Mouse (Mus musculus) neural tube, embryonic 15.5 days (tissue): ENCODE data around the gene Cbx7. TPM values are rescaled to one million over a fixed set of nuclear protein-coding genes. Genes with fewer than 3 reads are reported as not detected.

Experiments used
- ATAC-seq: fragments of 200-750 bp; cut with Nextera tagmentation; 2 replicates; pipeline ENCODE4 v1.8.0; 2017; ENCODE audit warnings: mild to moderate bottlenecking, moderate TSS enrichment, moderate library complexity; ENCODE audit not compliant: low FRiP score
- H3K27ac ChIP-seq: fragments of 300-500 bp; sonication (generic); replicated peaks from 2 replicates; pipeline ENCODE4 v1.5.1; 2015; ENCODE audit warnings: mild to moderate bottlenecking, inconsistent platforms
- H3K27me3 ChIP-seq: fragments of 300-500 bp; sonication (generic); replicated peaks from 2 replicates; pipeline ENCODE4 v1.6.1; 2015; ENCODE audit warnings: inconsistent platforms
- H3K36me3 ChIP-seq: fragments of 300-500 bp; sonication (generic); 2 replicates; pipeline ENCODE4 v1.6.1; 2015; ENCODE audit warnings: inconsistent platforms
- H3K4me1 ChIP-seq: fragments of 300-500 bp; sonication (generic); 2 replicates; pipeline ENCODE4 v1.6.1; 2015; ENCODE audit warnings: inconsistent platforms
- H3K4me2 ChIP-seq: fragments of 300-500 bp; sonication (generic); 2 replicates; pipeline ENCODE4 v1.6.1; 2015; ENCODE audit warnings: inconsistent platforms, mild to moderate bottlenecking, moderate library complexity
- H3K4me3 ChIP-seq: fragments of 300-500 bp; sonication (generic); replicated peaks from 2 replicates; pipeline ENCODE4 v1.5.1; 2015; ENCODE audit warnings: mild to moderate bottlenecking, inconsistent platforms
- H3K9ac ChIP-seq: fragments of 300-500 bp; sonication (generic); replicated peaks from 2 replicates; pipeline ENCODE4 v1.6.1; 2015; ENCODE audit warnings: mild to moderate bottlenecking, inconsistent platforms
- H3K9me3 ChIP-seq: fragments of 300-500 bp; sonication (generic); replicated peaks from 2 replicates; pipeline ENCODE4 v1.6.1; 2016; ENCODE audit warnings: inconsistent platforms
- WGBS: fragments of 180-500 bp; shearing (Covaris S2); methylation state at CpG from one replicate; pipeline ENCODE4 v1.1.7; 2015; ENCODE audit warnings: mixed read lengths; 5-methylcytosine and 5-hydroxymethylcytosine counted together
- polyA plus RNA-seq: library from polyadenylated mRNA; unstranded; fragments of >200 nt; fragmentation: Nextera tagmentation; extraction: Ambion mirVana; gene quantifications from 2 replicates; pipeline ENCODE4 v1.2.1, GENCODE M21; 2015

Gene Cbx7
- polyA plus RNA-seq, 1 experiment from 2014 or later: 4.6 TPM

DNA sequence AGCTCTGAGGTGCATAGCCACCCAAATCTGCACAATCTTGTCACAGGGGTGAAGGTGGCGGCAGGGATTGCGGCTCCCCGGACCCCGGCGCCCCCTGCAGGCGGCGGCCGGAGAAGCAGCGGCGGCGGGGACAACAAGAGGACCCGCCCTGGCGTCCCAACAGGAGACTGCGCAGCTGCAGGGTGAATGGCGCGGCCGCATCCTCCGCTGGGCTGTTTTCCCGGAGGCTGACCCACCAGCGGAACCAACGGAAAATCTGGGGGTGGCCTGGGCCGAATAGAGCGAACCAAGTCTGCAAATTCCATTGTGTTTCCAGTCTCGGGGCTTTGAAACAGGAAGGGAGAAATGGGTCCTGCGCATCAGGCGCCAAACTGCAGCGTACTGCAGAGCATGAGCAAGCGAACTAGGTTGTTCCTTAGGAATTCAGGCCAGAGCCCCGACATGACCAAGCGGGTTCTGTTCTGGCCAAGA is 87.5 kb downstream of the Cbx7 start:
- peak; percentile 93 for ATAC-seq
- H3K9ac ChIP-seq: peak overlapping the region; percentile 69
- peak overlapping the region; percentile 66 for H3K4me2 ChIP-seq
- WGBS: 0% methylated on average over 30 of the region's 30 CpGs
- H3K36me3 ChIP-seq: no peaks in the 10 kb centered on the region
- H3K4me3 ChIP-seq: peak overlapping the region; percentile 47
- H3K9me3 ChIP-seq: no peaks in the 10 kb centered on the region
- H3K27me3 ChIP-seq: no peaks in the 10 kb centered on the region
- peak overlapping the region; percentile 97 for H3K27ac ChIP-seq
- H3K4me1 ChIP-seq: peaks cover 15% of the 10 kb centered on the region; the same call in 1 of the 2 replicates

DNA sequence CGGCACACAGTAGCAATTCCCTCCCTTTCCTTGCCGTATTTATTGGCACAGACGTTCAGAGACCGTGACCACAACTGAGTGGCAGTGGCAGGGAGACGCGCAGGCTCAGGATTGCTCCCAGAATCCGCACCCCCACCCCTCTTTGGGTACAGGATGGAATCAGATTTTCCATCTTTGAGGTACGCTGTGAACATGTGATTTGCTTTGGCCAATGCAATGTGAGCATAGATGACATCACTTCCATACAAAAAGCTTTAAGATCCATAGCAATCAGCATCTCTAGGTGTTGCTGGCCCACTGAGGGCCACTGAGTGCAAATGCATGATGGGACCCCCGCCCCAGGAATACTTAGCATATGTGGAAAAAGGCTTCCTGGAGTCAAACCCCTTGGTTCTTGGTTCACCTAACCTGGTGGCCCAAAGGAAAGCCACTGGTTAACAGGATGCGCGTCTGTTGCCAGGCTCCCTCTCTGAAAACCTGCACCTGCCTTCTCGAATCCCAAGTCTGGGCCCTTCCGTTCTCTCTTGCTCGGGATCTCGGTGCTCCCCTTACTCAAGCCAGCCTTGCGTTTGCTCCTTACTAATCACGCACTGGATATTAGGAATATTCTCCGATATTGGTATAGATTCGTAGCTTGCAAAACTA is 88.2 kb downstream of the Cbx7 start:
- H3K4me3 ChIP-seq: peak overlapping the region; percentile 47
- peak overlapping the region; percentile 97 for H3K27ac ChIP-seq
- peak overlapping the region; percentile 66 for H3K4me2 ChIP-seq
- no peaks in the 10 kb centered on the region for H3K36me3 ChIP-seq
- peaks cover 15% of the 10 kb centered on the region; the same call in 1 of the 2 replicates for H3K4me1 ChIP-seq
- 18% methylated on average over 19 of the region's 19 CpGs for WGBS
- H3K27me3 ChIP-seq: no peaks in the 10 kb centered on the region
- H3K9me3 ChIP-seq: no peaks in the 10 kb centered on the region
- H3K9ac ChIP-seq: peak overlapping the region; percentile 69
- ATAC-seq: peak; percentile 91

DNA sequence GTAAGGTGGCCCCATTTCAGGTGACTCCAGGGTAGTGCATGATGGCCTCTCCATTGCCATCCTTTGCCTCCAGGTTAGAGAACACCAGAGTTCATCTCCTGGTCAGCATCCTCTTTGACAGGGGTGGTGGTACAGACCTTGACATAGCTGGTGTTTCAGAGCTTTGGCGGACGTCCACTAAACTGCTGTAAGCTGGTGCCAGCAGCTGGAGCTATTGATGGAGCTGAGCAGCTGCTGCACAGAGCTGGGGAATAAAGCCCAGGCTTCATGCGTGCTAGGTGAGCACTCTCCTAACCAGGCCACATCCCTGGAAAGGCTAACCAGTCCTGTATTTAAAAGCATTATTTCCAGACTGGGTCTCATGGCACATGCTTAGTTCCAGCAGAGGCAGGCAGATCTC is 90.4 kb downstream of the Cbx7 start:
- no peak for ATAC-seq
- H3K27ac ChIP-seq: no peak overlapping the region
- no peak overlapping the region for H3K9ac ChIP-seq
- H3K36me3 ChIP-seq: no peaks in the 10 kb centered on the region
- H3K4me3 ChIP-seq: no peak overlapping the region
- H3K4me1 ChIP-seq: peaks cover 15% of the 10 kb centered on the region; the same call in 1 of the 2 replicates
- H3K9me3 ChIP-seq: no peaks in the 10 kb centered on the region
- H3K27me3 ChIP-seq: no peaks in the 10 kb centered on the region
- WGBS: 90% methylated on average over 3 of the region's 3 CpGs
- H3K4me2 ChIP-seq: no peak overlapping the region

DNA sequence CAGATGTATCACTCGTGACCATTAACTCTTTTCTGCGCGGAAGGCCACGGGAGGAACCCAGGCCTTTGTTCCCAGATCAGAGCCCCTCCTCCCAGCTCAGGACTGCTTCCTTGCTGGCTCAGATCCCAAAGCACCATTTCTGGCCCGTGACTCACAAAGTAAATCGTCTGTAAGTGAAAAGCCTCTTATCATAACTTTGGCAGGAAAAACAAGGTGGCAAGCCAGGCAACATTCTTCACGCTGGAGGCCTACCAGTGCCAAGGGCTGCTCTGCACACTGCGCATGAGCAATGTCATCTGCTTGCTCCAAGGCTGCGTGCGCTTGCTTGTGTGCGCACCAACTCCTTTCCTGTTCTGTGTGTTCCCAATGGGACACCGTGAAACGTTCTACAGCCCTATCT is 91.6 kb downstream of the Cbx7 start:
- Histone ChIP-seq H3K27ac (no peak overlapping the region; the same call in 1 of the 2 replicates), H3K4me2 (peak overlapping the region; percentile 3; the same call in 1 of the 2 replicates), H3K36me3 (no peaks in the 10 kb centered on the region), H3K27me3 (no peaks in the 10 kb centered on the region), H3K4me1 (peaks cover 15% of the 10 kb centered on the region; the same call in 1 of the 2 replicates), H3K9me3 (no peaks in the 10 kb centered on the region), H3K9ac (no peak overlapping the region), H3K4me3 (no peak overlapping the region)
- no peak for ATAC-seq
- WGBS: 46% methylated on average over 13 of the region's 13 CpGs

DNA sequence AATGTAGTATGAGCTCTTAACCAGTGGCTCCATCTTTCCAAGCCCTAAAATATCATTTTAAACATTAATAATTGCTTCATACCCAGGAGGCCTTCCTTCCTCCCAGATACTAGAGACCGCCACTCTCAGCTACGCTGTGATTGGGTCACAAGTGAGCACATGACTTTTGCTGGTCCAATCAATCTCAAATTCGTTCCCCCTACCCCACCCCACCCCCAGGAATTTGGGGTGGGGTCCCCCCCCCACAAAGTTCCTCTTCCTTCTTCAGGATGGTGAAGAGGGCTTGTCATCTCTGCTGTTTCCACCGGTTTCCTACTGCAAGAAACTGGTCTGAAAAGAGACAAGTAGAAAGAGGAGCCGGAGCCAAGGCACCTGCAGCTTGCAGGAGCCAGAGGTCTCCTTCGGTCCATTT is 92.2 kb downstream of the Cbx7 start:
- WGBS: 72% methylated on average over 6 of the region's 6 CpGs
- Histone ChIP-seq H3K9ac (no peak overlapping the region), H3K27me3 (no peaks in the 10 kb centered on the region), H3K36me3 (no peaks in the 10 kb centered on the region), H3K27ac (no peak overlapping the region; the same call in 1 of the 2 replicates), H3K4me3 (no peak overlapping the region), H3K4me1 (peaks cover 15% of the 10 kb centered on the region; the same call in 1 of the 2 replicates), H3K4me2 (peak overlapping the region; percentile 3; the same call in 1 of the 2 replicates), H3K9me3 (no peaks in the 10 kb centered on the region)
- ATAC-seq: no peak

DNA sequence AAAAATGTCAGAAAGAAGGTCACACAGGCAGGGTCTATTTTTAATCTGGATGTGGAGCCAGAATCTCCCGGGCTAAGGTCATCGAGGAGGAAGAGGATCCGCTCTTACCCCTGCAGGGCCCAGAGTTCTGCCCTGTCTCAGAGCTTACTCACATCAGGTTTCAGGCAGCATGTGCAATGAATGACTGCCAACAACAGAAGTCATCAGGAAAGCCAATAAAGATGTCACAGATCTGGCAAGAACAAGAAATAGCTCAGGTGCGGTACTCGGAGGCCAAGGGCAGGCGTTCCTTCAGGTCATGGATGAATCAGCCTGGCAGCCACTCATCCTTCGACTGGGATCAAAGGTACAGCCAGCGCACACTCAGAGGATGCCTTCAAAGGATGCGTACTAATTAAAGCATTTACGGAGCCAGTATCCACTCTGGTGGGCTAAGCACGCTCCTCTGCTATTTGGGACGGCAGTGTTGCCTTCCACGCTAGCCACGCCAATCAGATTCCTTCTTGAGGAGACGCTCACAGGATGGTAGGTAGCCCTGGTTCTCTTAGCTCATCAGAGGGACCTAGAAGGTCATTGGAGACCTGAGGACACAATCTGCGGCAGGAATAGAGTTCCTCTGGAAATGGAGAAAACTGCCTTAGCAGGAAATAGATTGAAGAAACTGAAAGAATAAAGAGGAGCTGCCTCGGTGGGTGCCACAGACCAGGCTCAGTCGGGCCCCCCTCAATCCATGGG is 95.5 kb downstream of the Cbx7 start:
- WGBS: 83% methylated on average over 18 of the region's 18 CpGs
- Histone ChIP-seq H3K9ac (no peak overlapping the region), H3K4me2 (no peak overlapping the region), H3K4me1 (0 out of 2 replicates have a peak, but pooled peaks cover 5% of the 10 kb centered on the region), H3K9me3 (no peaks in the 10 kb centered on the region), H3K4me3 (no peak overlapping the region), H3K27me3 (no peaks in the 10 kb centered on the region), H3K27ac (no peak overlapping the region), H3K36me3 (no peaks in the 10 kb centered on the region)
- ATAC-seq: no peak

DNA sequence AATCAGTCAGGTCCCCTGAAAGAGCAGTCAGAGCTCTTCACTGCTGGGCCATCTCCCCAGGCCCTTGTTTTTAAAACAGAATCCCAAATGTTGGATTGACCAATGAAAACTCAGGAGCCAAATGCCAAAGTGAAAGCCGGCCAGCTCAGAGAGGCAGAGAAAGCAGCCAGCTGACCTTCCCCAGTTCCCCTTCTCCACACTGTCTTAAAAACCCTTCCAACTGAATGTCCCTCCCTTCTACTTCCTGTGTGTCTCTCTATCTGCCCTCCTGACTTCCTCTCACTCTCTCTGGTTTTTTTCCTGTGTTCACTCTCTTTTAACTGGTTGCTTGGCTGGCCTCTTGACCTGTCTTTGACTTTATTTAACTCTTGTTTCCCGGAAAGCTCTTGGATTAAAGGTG is 96.9 kb downstream of the Cbx7 start:
- 75% methylated on average over 2 of the region's 2 CpGs for WGBS

DNA sequence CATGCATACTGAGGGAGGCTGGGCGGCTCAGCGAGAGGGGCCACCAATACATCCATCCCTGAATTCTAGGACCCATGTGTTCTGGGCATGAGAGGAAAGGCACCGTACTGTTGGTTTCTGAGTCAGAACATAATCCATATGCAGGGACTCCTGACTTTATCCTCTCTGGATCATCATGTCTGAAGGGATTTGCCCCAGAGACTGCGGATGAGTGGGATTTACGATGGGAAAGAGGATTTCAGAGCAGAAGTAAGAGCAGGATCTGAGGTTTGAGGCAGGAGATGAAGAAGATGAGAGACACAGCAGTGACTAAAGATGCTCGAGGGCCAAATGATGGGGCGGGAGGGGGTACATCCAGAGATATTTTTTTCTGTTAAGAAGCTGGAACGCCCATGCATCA is 97.4 kb downstream of the Cbx7 start:
- 92% methylated on average over 8 of the region's 8 CpGs for WGBS

More for the DNA sequence above, 96.9 kb downstream of the Cbx7 start:
- Histone ChIP-seq H3K36me3 (no peaks in the 10 kb centered on the region), H3K9me3 (no peaks in the 10 kb centered on the region), H3K27ac (no peak overlapping the region), H3K4me1 (no peaks in the 10 kb centered on the region), H3K27me3 (no peaks in the 10 kb centered on the region), H3K4me3 (no peak overlapping the region), H3K9ac (no peak overlapping the region), H3K4me2 (no peak overlapping the region)
- ATAC-seq: no peak

DNA sequence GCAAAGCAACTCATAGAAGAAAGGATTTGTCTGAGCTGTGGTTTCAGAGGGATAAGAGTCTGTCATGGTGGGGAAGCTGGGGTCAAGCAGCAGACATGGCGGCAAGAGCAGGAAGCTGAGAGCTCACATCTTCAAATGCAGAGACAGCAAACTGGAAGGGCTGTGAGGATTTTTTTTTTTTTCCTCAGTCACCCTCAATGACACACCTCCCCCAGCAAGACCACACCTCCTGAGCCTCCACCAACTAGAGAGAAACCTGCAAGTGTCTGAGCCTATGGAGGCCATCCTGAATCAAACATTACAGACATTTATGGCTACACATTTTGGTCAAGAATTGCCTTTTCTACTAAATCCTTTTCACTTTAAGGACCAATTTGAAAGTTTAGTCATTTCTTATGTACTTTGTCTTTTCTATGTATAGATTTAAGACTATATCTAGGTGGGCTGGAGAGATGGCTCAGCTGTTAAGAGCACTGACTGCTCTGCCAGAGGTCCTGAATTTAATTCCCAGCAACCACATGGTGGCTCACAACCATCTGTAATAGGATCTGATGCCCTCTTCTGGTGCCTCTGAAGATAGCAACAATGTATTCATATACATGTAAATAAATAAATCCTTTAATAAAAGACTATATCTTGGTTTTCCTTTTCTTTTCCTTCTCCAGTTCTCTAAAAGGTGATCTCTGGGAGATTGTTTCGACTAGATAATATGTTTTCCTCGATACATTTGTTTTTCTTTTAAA is 103.5 kb downstream of the Cbx7 start:
- H3K36me3 ChIP-seq: no peaks in the 10 kb centered on the region
- H3K27ac ChIP-seq: no peak overlapping the region
- H3K9ac ChIP-seq: no peak overlapping the region
- no peak overlapping the region for H3K4me2 ChIP-seq
- H3K4me3 ChIP-seq: no peak overlapping the region
- no peaks in the 10 kb centered on the region for H3K4me1 ChIP-seq
- H3K27me3 ChIP-seq: no peaks in the 10 kb centered on the region
- H3K9me3 ChIP-seq: no peaks in the 10 kb centered on the region
- 78% methylated on average over 3 of the region's 3 CpGs for WGBS
- ATAC-seq: no peak

More for the DNA sequence above, 97.4 kb downstream of the Cbx7 start:
- no peaks in the 10 kb centered on the region for H3K27me3 ChIP-seq
- H3K4me2 ChIP-seq: no peak overlapping the region
- H3K9me3 ChIP-seq: no peaks in the 10 kb centered on the region
- H3K4me3 ChIP-seq: no peak overlapping the region
- no peak for ATAC-seq
- no peak overlapping the region for H3K27ac ChIP-seq
- H3K9ac ChIP-seq: no peak overlapping the region
- H3K36me3 ChIP-seq: no peaks in the 10 kb centered on the region
- no peaks in the 10 kb centered on the region for H3K4me1 ChIP-seq
